Mouse (Mus musculus): ENCODE results near the gene Kif3a. TPM values are rescaled to one million over a fixed set of nuclear protein-coding genes. Genes with fewer than 3 reads are reported as not detected.
A peak's percentile ranks its signal among the peaks of the same experiment; 100 is the strongest.

The Kif3a gene
- polyA plus RNA-seq, 1 experiment: not detected

DNA sequence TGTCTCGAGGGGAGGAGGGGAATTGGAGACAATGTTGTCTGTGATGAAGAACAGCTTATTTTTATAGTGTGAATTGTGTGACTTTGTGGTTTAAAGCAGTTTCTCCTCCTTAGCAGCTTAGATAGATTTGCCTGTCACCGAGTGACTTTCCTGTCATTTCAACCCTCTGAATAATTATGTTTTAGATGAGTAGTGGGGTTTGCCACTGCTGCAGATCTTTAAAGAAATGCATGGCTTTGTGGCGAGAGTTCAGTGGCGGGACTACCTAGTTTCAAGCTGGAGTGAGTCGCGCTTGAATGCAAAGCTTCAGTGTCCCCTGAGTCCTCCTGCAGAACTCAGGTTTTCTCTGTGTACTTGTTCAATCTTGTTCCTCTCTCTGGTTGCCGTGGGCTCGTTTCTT lies 21.1 kb downstream of the Kif3a start:
- TF ChIP-seq POLR2A (IDR thresholded peaks at IDR 0.05; ENCODE audit: insufficient read depth, low read depth, low read length): no peak
- TF ChIP-seq CTCF (IDR thresholded peaks at IDR 0.05; ENCODE audit: insufficient read depth, low read depth, low read length): no peak
- 83% methylated on average over 8 of the region's 8 CpGs for WGBS
- Histone ChIP-seq H3K4me3 (ENCODE audit: insufficient read depth, low read depth, low read length) (no peak overlapping the region), H3K4me1 (ENCODE audit: control insufficient read depth, insufficient read depth, low read length) (no peaks in the 10 kb centered on the region), H3K27ac (ENCODE audit: insufficient read depth, low read depth, low read length) (no peak overlapping the region)

DNA sequence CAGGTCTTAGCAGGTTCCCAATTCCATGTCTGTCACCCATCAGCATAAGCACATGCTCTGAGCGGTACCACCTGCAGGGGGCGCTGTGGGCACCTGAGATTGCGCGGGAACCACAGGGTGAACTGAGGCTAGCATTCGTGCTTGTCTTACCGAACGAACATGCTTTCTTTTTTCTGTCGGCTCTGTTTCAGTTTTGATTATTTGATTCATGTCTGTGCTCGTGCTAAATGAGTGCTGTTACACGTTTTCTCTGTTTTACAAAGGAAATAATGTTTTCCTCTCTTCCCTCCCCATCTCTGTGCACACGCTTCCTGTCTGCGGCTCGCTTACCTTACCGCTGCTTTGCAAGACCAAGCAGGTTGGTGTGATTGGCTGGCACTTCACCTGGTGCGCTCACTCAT lies 23.2 kb downstream of the Kif3a start:
- WGBS: 51% methylated on average over 15 of the region's 15 CpGs
- H3K4me3 ChIP-seq (ENCODE audit: insufficient read depth, low read depth, low read length): no peak overlapping the region
- TF ChIP-seq CTCF (IDR thresholded peaks at IDR 0.05; ENCODE audit: insufficient read depth, low read depth, low read length): peak; percentile 66; the same call in 1 of the 2 replicates
- TF ChIP-seq POLR2A (IDR thresholded peaks at IDR 0.05; ENCODE audit: insufficient read depth, low read depth, low read length): no peak
- no peaks in the 10 kb centered on the region for H3K4me1 ChIP-seq (ENCODE audit: control insufficient read depth, insufficient read depth, low read length)
- no peak overlapping the region for H3K27ac ChIP-seq (ENCODE audit: insufficient read depth, low read depth, low read length)

DNA sequence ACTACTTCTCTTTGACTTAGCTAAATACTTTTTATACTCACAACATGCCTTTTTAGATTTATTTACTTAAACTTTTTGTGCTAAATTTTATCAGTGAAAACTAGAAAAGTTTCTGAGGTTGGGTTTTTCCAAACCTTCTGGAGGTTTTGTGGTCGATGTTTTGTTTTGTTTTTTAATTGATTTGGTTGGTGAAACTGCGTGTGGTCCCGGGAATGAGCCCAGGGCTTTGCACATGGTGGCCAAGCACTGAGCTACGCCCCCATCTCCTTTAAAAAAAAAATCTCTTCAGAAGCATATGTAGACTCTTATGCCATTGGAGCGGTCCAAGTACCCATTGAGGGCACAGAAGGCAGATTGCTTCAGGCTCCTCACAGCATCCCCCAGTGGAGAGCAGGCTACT lies 23.9 kb downstream of the Kif3a start:
- WGBS: 92% methylated on average over 5 of the region's 5 CpGs
- no peaks in the 10 kb centered on the region for H3K4me1 ChIP-seq (ENCODE audit: control insufficient read depth, insufficient read depth, low read length)
- H3K27ac ChIP-seq (ENCODE audit: insufficient read depth, low read depth, low read length): no peak overlapping the region
- TF ChIP-seq POLR2A (IDR thresholded peaks at IDR 0.05; ENCODE audit: insufficient read depth, low read depth, low read length) (no peak), CTCF (IDR thresholded peaks at IDR 0.05; ENCODE audit: insufficient read depth, low read depth, low read length) (no peak)
- H3K4me3 ChIP-seq (ENCODE audit: insufficient read depth, low read depth, low read length): no peak overlapping the region

DNA sequence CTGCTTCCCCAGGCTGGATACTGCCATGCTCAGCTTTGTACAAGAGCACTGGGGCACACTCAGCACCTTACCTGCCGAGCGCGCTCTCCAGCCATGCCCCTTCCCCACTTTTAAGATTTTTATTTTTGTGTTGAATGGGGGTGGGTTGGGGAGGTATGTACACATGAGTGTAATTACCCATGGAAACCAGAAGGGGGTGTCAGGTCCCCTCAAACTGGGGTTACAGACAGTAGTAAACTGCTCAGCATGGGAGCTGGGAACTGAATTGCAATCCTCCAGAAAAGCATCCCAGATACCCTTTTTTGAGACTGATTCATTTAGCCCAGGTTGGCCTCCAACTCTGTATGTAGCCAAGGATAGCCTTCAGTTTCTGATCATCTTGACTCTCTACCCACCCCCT lies 37.8 kb downstream of the Kif3a start:
- 95% methylated on average over 3 of the region's 3 CpGs for WGBS
- H3K4me1 ChIP-seq (ENCODE audit: control insufficient read depth, insufficient read depth, low read length): peaks cover 10% of the 10 kb centered on the region; the same call in 1 of the 2 replicates
- H3K27ac ChIP-seq (ENCODE audit: insufficient read depth, low read depth, low read length): no peak overlapping the region
- TF ChIP-seq CTCF (IDR thresholded peaks at IDR 0.05; ENCODE audit: insufficient read depth, low read depth, low read length) (no peak), POLR2A (IDR thresholded peaks at IDR 0.05; ENCODE audit: insufficient read depth, low read depth, low read length) (no peak)
- H3K4me3 ChIP-seq (ENCODE audit: insufficient read depth, low read depth, low read length): no peak overlapping the region

DNA sequence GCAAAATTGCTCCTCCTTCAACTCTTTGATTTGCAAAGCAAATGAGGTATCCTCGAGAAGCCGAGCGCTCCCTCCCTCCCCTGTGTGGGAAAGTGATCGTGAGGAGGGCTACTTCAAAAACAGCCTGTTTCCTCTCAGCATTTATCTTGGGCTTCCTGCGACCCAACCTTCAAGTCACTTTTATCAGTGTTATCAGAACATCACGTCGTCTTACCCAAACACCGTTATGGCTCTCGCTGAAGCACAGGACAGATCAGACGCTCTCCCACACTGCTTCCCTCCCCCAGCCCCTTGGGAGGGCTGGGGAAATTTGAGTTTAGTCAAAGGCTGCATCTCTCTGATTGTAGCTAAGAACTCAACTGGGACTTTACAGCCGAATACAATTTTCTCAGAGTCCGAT lies 38.4 kb downstream of the Kif3a start:
- WGBS: 22% methylated on average over 12 of the region's 12 CpGs
- Histone ChIP-seq H3K27ac (ENCODE audit: insufficient read depth, low read depth, low read length) (no peak overlapping the region), H3K4me1 (ENCODE audit: control insufficient read depth, insufficient read depth, low read length) (peaks cover 10% of the 10 kb centered on the region; the same call in 1 of the 2 replicates), H3K4me3 (ENCODE audit: insufficient read depth, low read depth, low read length) (no peak overlapping the region)
- TF ChIP-seq CTCF (IDR thresholded peaks at IDR 0.05; ENCODE audit: insufficient read depth, low read depth, low read length) (no peak), POLR2A (IDR thresholded peaks at IDR 0.05; ENCODE audit: insufficient read depth, low read depth, low read length) (no peak)

DNA sequence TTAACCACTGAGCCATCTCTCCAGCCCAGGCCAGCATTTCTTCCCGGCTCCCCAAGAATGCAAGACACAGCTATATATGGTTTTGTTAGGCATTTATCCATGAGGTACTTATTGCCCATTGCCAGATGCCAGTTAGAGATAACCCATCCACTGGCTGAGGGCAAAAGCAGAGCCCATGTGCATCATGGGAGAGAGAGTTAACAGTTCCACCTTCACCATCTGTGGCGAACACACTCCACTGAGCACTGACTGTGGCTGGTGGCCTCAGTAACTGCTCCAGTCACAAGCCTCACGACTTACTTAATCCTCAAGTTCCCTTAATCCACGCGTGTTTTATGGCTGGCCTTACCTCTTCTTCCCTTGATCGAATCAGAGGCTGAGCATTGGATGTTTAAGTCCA lies 42.1 kb downstream of the Kif3a start:
- WGBS: 86% methylated on average over 6 of the region's 6 CpGs
- Histone ChIP-seq H3K4me1 (ENCODE audit: control insufficient read depth, insufficient read depth, low read length) (peaks cover 10% of the 10 kb centered on the region; the same call in 1 of the 2 replicates), H3K27ac (ENCODE audit: insufficient read depth, low read depth, low read length) (no peak overlapping the region), H3K4me3 (ENCODE audit: insufficient read depth, low read depth, low read length) (no peak overlapping the region)
- TF ChIP-seq POLR2A (IDR thresholded peaks at IDR 0.05; ENCODE audit: insufficient read depth, low read depth, low read length): no peak
- TF ChIP-seq CTCF (IDR thresholded peaks at IDR 0.05; ENCODE audit: insufficient read depth, low read depth, low read length): no peak

DNA sequence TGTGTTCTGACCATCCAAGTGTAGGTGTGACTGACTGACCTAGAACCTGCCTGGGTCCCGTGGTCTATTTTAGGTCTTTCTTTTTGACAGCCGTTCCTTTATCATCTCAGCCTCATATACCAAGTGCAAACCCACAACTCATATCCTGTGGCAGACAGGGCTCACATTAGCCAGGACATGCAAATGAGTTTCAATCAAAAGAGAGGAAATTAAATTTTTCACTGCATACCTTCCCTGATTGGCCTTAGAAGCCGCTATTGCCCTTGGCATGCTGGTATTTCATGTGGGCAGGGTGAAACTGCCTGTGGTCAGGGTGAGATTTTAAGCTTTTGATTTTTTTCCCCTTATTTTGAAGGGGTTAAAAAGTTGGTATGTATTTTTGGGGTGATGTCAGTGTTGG lies 42.5 kb downstream of the Kif3a start:
- TF ChIP-seq POLR2A (IDR thresholded peaks at IDR 0.05; ENCODE audit: insufficient read depth, low read depth, low read length): no peak
- TF ChIP-seq CTCF (IDR thresholded peaks at IDR 0.05; ENCODE audit: insufficient read depth, low read depth, low read length): no peak
- H3K4me1 ChIP-seq (ENCODE audit: control insufficient read depth, insufficient read depth, low read length): peaks cover 10% of the 10 kb centered on the region; the same call in 1 of the 2 replicates
- H3K27ac ChIP-seq (ENCODE audit: insufficient read depth, low read depth, low read length): no peak overlapping the region
- no peak overlapping the region for H3K4me3 ChIP-seq (ENCODE audit: insufficient read depth, low read depth, low read length)
- 88% methylated on average over 3 of the region's 3 CpGs for WGBS

DNA sequence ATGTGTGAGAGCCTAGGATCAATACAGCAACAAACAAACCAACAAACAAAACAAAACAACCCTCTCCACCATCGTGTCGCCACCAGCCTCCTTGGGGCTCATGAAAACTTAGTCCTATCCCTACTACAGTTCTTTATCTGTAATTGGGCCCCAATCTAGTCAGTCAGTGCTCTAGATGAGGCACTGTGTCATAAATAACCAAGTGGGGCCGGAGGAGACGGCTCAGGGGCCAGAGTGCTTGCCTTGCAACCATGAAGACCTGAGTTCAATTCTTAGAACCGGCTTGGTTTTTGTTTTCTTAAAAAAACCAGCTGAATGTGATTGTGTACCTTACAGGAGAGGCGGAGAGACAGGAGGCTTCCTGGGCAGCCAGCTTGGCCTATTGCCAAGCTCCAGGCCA lies 48.0 kb downstream of the Kif3a start:
- H3K27ac ChIP-seq (ENCODE audit: insufficient read depth, low read depth, low read length): no peak overlapping the region
- TF ChIP-seq CTCF (IDR thresholded peaks at IDR 0.05; ENCODE audit: insufficient read depth, low read depth, low read length): no peak
- TF ChIP-seq POLR2A (IDR thresholded peaks at IDR 0.05; ENCODE audit: insufficient read depth, low read depth, low read length): no peak
- WGBS: 58% methylated on average over 6 of the region's 6 CpGs
- H3K4me1 ChIP-seq (ENCODE audit: control insufficient read depth, insufficient read depth, low read length): no peaks in the 10 kb centered on the region
- no peak overlapping the region for H3K4me3 ChIP-seq (ENCODE audit: insufficient read depth, low read depth, low read length)

DNA sequence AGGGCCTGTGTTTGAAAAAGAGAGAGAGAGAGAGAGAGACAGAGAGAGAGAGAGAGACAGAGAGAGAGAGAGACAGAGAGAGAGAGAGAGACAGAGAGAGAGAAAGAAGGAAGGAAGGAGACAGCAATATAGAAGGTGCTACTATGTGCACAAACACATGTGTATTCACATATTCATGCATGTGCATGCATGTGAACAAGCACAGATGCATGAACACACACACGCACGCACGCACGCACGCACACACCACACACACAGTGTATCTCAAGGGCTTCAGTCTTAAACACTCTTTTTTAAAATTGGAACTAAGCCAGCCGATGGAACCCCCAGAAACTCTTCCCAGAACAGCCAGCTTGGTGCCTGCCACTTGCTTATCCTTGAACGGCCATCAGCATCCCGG lies 48.4 kb downstream of the Kif3a start:
- TF ChIP-seq CTCF (IDR thresholded peaks at IDR 0.05; ENCODE audit: insufficient read depth, low read depth, low read length) (no peak), POLR2A (IDR thresholded peaks at IDR 0.05; ENCODE audit: insufficient read depth, low read depth, low read length) (no peak)
- Histone ChIP-seq H3K27ac (ENCODE audit: insufficient read depth, low read depth, low read length) (no peak overlapping the region), H3K4me1 (ENCODE audit: control insufficient read depth, insufficient read depth, low read length) (no peaks in the 10 kb centered on the region), H3K4me3 (ENCODE audit: insufficient read depth, low read depth, low read length) (no peak overlapping the region)
- 94% methylated on average over 8 of the region's 8 CpGs for WGBS
